Mouse (Mus musculus) induced T-regulatory cell, adult 2 months (primary cell): ENCODE data around the gene Lrrc4.

Experiments used
- DNase-seq: peaks from one replicate; pipeline ENCODE4 v3.0.0-alpha.2; 2012; ENCODE audit warnings: low read depth

Gene Lrrc4

GRCm38 (mm10) chr6:28831011-28831853 lies at the start of gene Lrrc4:
Gene Lrrc4, minus strand, starts transcription at chr6:28831747.
- no peak for DNase-seq

GRCm38 (mm10) chr6:28880909-28881308 lies 49.4 kb upstream of the Lrrc4 start:
- DNase-seq, result no peak

GRCm38 (mm10) chr6:28879315-28879714 lies 47.8 kb upstream of the Lrrc4 start:
- no peak for DNase-seq

DNA sequence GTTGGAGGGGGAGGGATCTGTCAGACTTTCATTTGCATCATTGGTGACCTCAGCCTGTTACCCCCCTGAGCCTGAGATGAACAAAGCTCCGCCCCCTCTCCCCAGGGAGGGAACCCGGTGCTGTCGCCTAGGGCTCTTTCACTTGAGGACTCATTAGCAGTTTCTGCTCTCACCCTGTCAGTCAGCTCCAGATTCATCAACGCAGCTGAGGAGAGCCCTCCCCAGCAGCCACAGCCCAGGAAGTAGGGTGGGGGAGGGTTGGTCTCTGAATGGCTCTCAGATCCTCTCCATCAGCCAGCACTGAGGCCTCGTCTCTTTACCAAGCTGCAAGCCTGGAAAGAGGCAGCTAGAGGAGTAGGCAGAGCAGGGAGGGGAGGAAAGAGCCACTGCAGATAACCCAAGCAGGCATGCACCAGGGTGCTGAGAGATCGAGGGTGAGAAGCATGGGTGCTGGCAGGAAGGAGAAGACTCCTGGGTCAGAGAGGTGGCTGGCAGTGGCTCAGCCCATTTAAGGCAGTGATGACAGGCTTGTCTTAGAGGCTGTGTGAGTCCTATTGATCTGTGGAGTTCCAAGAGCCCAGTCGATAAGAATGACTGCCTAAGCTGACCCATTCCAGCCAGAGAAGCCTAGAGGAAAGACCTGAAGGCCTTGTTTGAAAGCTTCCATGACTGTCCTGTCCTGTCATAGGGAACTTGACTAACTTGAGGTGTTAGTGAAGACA lies 46.6 kb upstream of the Lrrc4 start:
- DNase-seq, result peak; percentile 54

GRCm38 (mm10) chr6:28876492-28876891 lies 44.9 kb upstream of the Lrrc4 start:
- no peak for DNase-seq

GRCm38 (mm10) chr6:28875333-28875732 lies 43.8 kb upstream of the Lrrc4 start:
- DNase-seq, result no peak

DNA sequence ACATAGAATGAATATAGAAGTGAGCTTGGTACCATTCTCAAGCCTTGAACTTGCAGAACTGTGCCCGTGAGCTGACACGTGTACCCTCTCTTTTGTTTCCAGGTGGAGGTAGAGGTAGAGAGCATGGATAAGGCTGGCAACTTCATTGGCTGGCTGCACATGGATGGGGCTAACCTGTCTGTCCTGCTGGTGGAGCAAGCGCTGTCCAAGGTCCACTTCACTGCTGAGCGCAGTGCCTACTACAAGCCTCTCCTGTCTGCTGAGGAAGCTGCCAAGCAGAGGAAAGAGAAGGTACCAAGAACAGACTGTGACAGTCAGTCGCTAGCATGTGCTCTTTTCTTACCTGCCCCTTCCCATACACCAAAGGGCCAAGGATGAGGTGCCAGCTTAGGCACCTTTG lies 43.2 kb upstream of the Lrrc4 start:
- no peak for DNase-seq

DNA sequence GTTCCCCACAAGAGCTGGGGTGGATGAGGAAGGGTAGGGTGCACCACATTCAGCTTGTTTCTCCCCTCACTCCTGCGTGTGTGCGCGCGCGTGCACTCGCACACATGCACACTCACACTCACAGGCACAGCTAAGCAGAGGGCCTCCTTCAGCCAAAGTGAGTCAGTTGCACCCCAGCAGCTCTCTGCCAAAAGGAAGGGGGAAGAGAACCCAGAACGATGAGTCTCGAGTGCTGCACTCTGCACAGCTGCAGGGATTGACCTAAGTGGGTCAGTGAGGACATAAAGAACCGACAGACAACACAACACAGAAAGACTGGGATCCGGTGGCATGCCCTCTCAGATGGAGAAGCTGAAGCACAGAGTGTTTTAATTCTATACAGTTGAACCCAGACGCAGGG lies 42.5 kb upstream of the Lrrc4 start:
- no peak for DNase-seq

- no peak for DNase-seq
Observed at GRCm38 (mm10) chr6:28872421-28872795, 40.9 kb upstream of the Lrrc4 start.

GRCm38 (mm10) chr6:28871725-28872420 lies 40.3 kb upstream of the Lrrc4 start:
- DNase-seq, result no peak

- no peak for DNase-seq
Observed at GRCm38 (mm10) chr6:28867516-28868251, 36.1 kb upstream of the Lrrc4 start.

- DNase-seq, result no peak
Observed at GRCm38 (mm10) chr6:28866206-28866605, 34.7 kb upstream of the Lrrc4 start.

DNA sequence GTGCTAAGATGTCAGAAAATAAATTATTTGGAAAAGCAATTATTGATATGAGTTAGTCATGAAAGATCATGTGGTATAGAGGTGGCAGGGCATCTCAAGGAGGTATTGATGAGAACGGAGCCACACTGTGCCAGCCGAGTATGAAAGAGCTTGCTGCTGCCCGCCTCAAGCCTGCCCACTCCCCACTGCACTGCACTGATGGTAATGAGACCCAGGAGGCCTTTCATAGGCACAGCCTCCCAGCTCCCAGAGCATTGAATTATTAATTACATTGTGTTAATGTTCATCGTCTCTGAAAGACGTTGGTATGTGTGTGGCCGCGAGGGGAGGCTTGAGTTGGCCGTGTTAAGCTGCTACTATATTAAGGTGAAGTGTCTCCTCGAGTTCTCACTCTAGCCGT lies 33.6 kb upstream of the Lrrc4 start:
- DNase-seq, result no peak

- no peak for DNase-seq
Observed at GRCm38 (mm10) chr6:28864684-28865083, 33.1 kb upstream of the Lrrc4 start.

GRCm38 (mm10) chr6:28862304-28862703 lies 30.8 kb upstream of the Lrrc4 start:
- DNase-seq, result no peak

DNA sequence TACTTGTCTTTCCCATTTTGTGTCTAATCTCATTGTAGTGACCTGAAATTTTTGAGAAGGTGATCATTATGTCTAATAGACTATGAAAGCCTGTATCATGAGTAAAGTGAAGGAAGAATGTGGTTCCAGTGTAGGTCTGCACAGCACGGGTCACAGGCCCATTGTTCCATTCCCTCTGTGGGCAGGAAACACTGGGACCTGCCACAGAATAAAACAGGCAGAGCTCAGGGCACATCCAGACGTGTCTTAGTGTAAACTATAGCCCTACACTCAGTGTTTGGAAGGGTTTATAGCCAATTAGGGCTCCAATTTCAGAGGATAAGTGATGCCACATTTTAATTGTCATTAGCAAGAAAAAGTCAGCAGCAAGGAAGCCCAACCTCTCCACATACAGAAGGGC lies 29.4 kb upstream of the Lrrc4 start:
- no peak for DNase-seq

DNA sequence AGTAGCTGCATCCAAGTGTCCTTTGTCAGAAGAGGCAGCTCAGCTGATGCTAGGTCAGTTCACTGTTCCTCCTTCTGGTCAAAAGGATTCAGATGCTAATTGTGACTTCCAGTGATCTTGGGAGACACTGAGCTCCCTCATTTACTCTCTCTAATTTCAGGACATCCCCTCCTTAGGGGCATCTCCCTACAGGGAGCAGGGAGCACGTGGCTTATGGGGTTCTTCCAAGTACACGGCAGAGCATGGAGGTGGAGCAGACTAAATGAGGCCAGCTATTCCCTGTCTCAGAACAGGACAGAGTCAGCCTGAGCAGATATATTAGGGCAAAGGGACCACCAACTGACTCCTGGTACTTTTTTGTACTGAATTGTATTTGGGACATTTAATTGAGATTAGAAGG lies 28.9 kb upstream of the Lrrc4 start:
- DNase-seq, result no peak

GRCm38 (mm10) chr6:28859094-28859493 lies 27.5 kb upstream of the Lrrc4 start:
- DNase-seq, result no peak

GRCm38 (mm10) chr6:28857198-28858180 lies 25.9 kb upstream of the Lrrc4 start:
- DNase-seq, result no peak

DNA sequence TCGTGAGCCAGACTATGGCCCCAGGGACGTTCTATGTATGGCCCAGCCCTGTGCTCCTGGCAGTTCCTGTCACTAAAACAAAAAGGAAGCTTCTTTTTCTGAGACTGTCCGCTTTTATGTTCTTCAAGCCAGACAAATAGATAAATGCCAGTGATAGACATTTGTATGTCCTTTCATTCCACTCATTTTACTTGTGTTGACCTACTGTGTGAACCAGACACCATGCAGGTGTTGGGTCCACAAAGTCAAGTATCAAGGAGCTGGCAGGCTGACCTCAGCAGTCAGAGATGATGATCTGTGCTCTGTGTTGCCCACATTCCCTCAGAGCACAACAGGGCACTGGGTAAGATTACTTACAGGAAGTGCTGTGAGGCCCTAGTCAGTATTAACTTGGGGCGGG lies 25.2 kb upstream of the Lrrc4 start:
- DNase-seq, result no peak

DNA sequence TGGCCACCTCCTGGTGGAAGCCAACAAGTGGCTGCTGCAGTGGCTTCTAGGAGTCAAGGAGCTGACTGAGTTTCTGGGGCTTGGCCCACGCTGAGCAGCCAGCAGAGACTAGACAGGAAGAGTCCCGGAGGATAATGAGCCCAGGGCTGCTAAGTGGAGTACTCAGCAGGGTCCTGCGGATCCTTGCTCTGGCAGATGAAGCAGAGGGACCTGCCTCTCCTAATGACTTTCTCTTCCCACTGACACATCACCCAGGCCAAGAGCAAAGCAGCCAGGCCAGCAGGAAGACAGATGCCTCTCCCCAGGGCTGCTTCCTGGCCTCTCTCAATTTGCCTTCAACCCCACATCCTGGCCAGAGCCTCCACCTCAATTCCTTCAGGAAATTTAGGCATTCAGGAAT lies 23.9 kb upstream of the Lrrc4 start:
- DNase-seq, result no peak
